Mouse (Mus musculus) retina, adult 2 months (tissue): ENCODE measurements around the gene Il11.
A peak's percentile ranks its signal among the peaks of the same experiment; 100 is the strongest.

Experiments
- DNase-seq: peaks from one replicate; pipeline ENCODE4 v3.0.0-alpha.2; 2012; ENCODE audit warnings: low read depth, low spot score

Gene Il11

GRCm38 (mm10) chr7:4743354-4743753 lies 39.3 kb downstream of the Il11 start:
- DNase-seq: no peak

GRCm38 (mm10) chr7:4742482-4742819 lies 40.2 kb downstream of the Il11 start:
- DNase-seq: no peak

GRCm38 (mm10) chr7:4741672-4742481 lies 40.8 kb downstream of the Il11 start:
- no peak for DNase-seq

GRCm38 (mm10) chr7:4741151-4741550 lies 41.5 kb downstream of the Il11 start:
- no peak for DNase-seq

- no peak for DNase-seq
Observed at GRCm38 (mm10) chr7:4740309-4740727, 42.3 kb downstream of the Il11 start.

GRCm38 (mm10) chr7:4739544-4740275 lies 42.9 kb downstream of the Il11 start, which contains the start of gene Kmt5c:
Kmt5c (plus strand) TSS chr7:4740115.
- DNase-seq: peak; percentile 100

- no peak for DNase-seq
Observed at GRCm38 (mm10) chr7:4739041-4739543, 43.6 kb downstream of the Il11 start.

GRCm38 (mm10) chr7:4732968-4733392 lies 49.7 kb downstream of the Il11 start:
- no peak for DNase-seq

- no peak for DNase-seq
Observed at GRCm38 (mm10) chr7:4731090-4731489, 51.6 kb downstream of the Il11 start.

- no peak for DNase-seq
Observed at GRCm38 (mm10) chr7:4725169-4725568, 57.5 kb downstream of the Il11 start, which contains the start of gene Tmem150b. Tmem150b (minus strand) TSS chr7:4725249.

- no peak for DNase-seq
Observed at GRCm38 (mm10) chr7:4724359-4724758, 58.3 kb downstream of the Il11 start.

GRCm38 (mm10) chr7:4723508-4723907 lies 59.2 kb downstream of the Il11 start:
- no peak for DNase-seq
